Mouse (Mus musculus) stomach, embryonic 14.5 days (tissue): ENCODE data around the gene Rgs19. TPM values are rescaled to one million over a fixed set of nuclear protein-coding genes. Genes with fewer than 3 reads are reported as not detected.

ENCODE experiments used
- ATAC-seq: fragments of 200-750 bp; cut with Nextera tagmentation; 2 replicates; pipeline ENCODE4 v1.8.0; 2017; ENCODE audit warnings: low read depth, moderate TSS enrichment; ENCODE audit not compliant: insufficient number of reproducible peaks, insufficient read depth, low FRiP score
- H3K27ac ChIP-seq: fragments of 300-500 bp; sonication (generic); 2 replicates; pipeline ENCODE4 v1.5.1; 2014; ENCODE audit warnings: mild to moderate bottlenecking, low read length, moderate library complexity, mixed read lengths
- H3K27me3 ChIP-seq: fragments of 300-500 bp; sonication (generic); 2 replicates; pipeline ENCODE4 v1.6.1; 2014; ENCODE audit warnings: low read length, control low read depth, mixed read lengths; ENCODE audit not compliant: control insufficient read depth, insufficient read depth
- H3K36me3 ChIP-seq: fragments of 300-500 bp; sonication (generic); 2 replicates; pipeline ENCODE4 v1.6.1; 2014; ENCODE audit warnings: mild to moderate bottlenecking, control low read depth, low read length, moderate library complexity, mixed read lengths; ENCODE audit not compliant: control insufficient read depth, insufficient read depth
- H3K4me1 ChIP-seq: fragments of 300-500 bp; sonication (generic); 2 replicates; pipeline ENCODE4 v1.6.1; 2014; ENCODE audit warnings: low read length, control low read depth, mixed read lengths; ENCODE audit not compliant: control insufficient read depth, insufficient read depth
- H3K4me2 ChIP-seq: fragments of 300-500 bp; sonication (generic); replicated peaks from 2 replicates; pipeline ENCODE4 v1.6.1; 2014; ENCODE audit warnings: low read depth, low read length, control low read depth
- H3K4me3 ChIP-seq: fragments of 300-500 bp; sonication (generic); 2 replicates; pipeline ENCODE4 v1.5.1; 2014; ENCODE audit warnings: low read depth, low read length, control low read depth
- H3K9ac ChIP-seq: fragments of 300-500 bp; sonication (generic); replicated peaks from 2 replicates; pipeline ENCODE4 v1.6.1; 2014; ENCODE audit warnings: low read depth, mild to moderate bottlenecking, control low read depth, low read length, moderate library complexity, mixed read lengths
- H3K9me3 ChIP-seq: fragments of 300-500 bp; sonication (generic); 2 replicates; pipeline ENCODE4 v1.6.1; 2016; ENCODE audit warnings: low read depth, low read length, control low read depth; ENCODE audit not compliant: control insufficient read depth
- WGBS: fragments of 180-500 bp; shearing (Covaris S2); extraction: QIAGEN DNeasy Blood & Tissue Kit; methylation state at CpG from one replicate; pipeline ENCODE4 v1.1.7; 2014; 5-methylcytosine and 5-hydroxymethylcytosine counted together
- polyA plus RNA-seq: library from polyadenylated mRNA; unstranded; fragments of >200 nt; fragmentation: Nextera tagmentation; extraction: Ambion mirVana; gene quantifications from 2 replicates; pipeline ENCODE4 v1.2.1, GENCODE M21; 2014

Rgs19 gene
- polyA plus RNA-seq, 1 experiment from 2014 or later = 88.8 TPM

DNA sequence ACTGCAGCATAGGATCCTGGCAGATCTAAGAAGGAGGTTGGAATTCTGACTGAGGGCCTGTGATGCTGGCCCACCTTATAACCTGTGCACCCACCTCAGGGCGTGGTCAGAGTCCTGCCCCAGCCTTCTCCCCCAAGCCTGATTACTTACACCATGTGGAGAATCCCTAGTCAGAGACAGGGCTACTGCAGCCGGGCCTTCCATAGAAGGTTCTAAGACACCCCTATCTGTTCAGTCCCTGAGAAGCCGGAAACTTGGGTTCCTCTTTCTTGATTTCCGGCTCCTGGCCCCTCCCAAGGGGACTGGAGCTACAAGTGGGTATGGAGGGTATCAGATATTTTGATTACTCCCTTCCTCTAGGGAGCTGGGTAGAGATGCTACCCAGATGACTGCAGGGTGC, 2.2 kb downstream of the Rgs19 start:
- Histone ChIP-seq H3K27ac (no peak overlapping the region), H3K9ac (no peak overlapping the region), H3K36me3 (peaks cover 21% of the 10 kb centered on the region), H3K4me2 (no peak overlapping the region), H3K4me3 (no peak overlapping the region), H3K9me3 (no peaks in the 10 kb centered on the region), H3K4me1 (peaks cover 11% of the 10 kb centered on the region; the same call in 1 of the 2 replicates), H3K27me3 (0 out of 2 replicates have a peak, but pooled peaks cover 2% of the 10 kb centered on the region)
- no peak for ATAC-seq
- 85% methylated on average over 4 of the region's 4 CpGs for WGBS

- H3K36me3 ChIP-seq = peaks cover 26% of the 10 kb centered on the region
- 88% methylated on average over 6 of the region's 6 CpGs for WGBS
- H3K9ac ChIP-seq = no peak overlapping the region
- no peak for ATAC-seq
- H3K4me3 ChIP-seq = no peak overlapping the region
- H3K4me1 ChIP-seq = peaks cover 11% of the 10 kb centered on the region; the same call in 1 of the 2 replicates
- H3K27me3 ChIP-seq = 0 out of 2 replicates have a peak, but pooled peaks cover 2% of the 10 kb centered on the region
- H3K4me2 ChIP-seq = no peak overlapping the region
- H3K9me3 ChIP-seq = no peaks in the 10 kb centered on the region
- H3K27ac ChIP-seq = no peak overlapping the region
Observed at GRCm38 (mm10) chr2:181691083-181691482, 2.7 kb downstream of the Rgs19 start.

- H3K4me1 ChIP-seq = peaks cover 10% of the 10 kb centered on the region; the same call in 1 of the 2 replicates
- no peaks in the 10 kb centered on the region for H3K27me3 ChIP-seq
- H3K9ac ChIP-seq = no peak overlapping the region
- no peak overlapping the region for H3K27ac ChIP-seq
- H3K4me2 ChIP-seq = no peak overlapping the region
- 88% methylated on average over 10 of the region's 10 CpGs for WGBS
- H3K4me3 ChIP-seq = no peak overlapping the region
- H3K36me3 ChIP-seq = peaks cover 26% of the 10 kb centered on the region
- no peaks in the 10 kb centered on the region for H3K9me3 ChIP-seq
- no peak for ATAC-seq
Observed at GRCm38 (mm10) chr2:181689466-181690160, 4.2 kb downstream of the Rgs19 start.

- H3K9me3 ChIP-seq = no peaks in the 10 kb centered on the region
- H3K27ac ChIP-seq = no peak overlapping the region
- peaks cover 26% of the 10 kb centered on the region for H3K36me3 ChIP-seq
- H3K4me2 ChIP-seq = no peak overlapping the region
- peaks cover 2% of the 10 kb centered on the region; the same call in 1 of the 2 replicates for H3K4me1 ChIP-seq
- H3K4me3 ChIP-seq = no peak overlapping the region
- no peak overlapping the region for H3K9ac ChIP-seq
- WGBS = 93% methylated on average over 8 of the region's 8 CpGs
- H3K27me3 ChIP-seq = no peaks in the 10 kb centered on the region
- ATAC-seq = no peak
Observed at GRCm38 (mm10) chr2:181687586-181687985, 6.2 kb downstream of the Rgs19 start.

DNA sequence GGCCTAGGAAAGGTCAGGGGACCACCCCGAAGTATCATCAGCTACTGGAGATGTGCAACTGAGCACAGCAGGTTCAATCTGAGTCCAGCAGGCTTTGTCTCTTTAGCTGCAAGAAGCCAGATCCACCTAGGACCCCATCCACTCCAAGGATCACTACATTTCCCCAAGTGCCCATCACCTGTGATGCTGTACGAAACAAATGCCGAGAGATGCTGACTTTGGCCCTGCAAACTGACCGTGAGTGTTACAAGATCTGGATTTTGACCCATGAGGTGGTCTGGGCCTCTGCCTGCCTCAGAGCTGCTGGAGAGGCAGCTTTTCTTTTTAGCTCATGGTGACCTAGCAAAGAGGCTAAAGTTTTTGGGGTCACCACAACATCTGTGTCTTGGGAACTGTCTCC, 8.1 kb downstream of the Rgs19 start:
- no peak for ATAC-seq
- Histone ChIP-seq H3K36me3 (peaks cover 26% of the 10 kb centered on the region), H3K27me3 (no peaks in the 10 kb centered on the region), H3K9ac (no peak overlapping the region), H3K4me3 (no peak overlapping the region), H3K9me3 (no peaks in the 10 kb centered on the region), H3K4me1 (0 out of 2 replicates have a peak, but pooled peaks cover 6% of the 10 kb centered on the region), H3K27ac (no peak overlapping the region), H3K4me2 (no peak overlapping the region)
- 92% methylated on average over 4 of the region's 4 CpGs for WGBS

GRCm38 (mm10) chr2:181684713-181685112, 9.1 kb downstream of the Rgs19 start:
- no peaks in the 10 kb centered on the region for H3K27me3 ChIP-seq
- H3K36me3 ChIP-seq = peaks cover 26% of the 10 kb centered on the region
- WGBS = 76% methylated on average over 1 of the region's 1 CpGs
- no peak overlapping the region for H3K27ac ChIP-seq
- 0 out of 2 replicates have a peak, but pooled peaks cover 8% of the 10 kb centered on the region for H3K4me1 ChIP-seq
- no peak overlapping the region for H3K9ac ChIP-seq
- H3K4me2 ChIP-seq = no peak overlapping the region
- no peak overlapping the region for H3K4me3 ChIP-seq
- ATAC-seq = no peak
- no peaks in the 10 kb centered on the region for H3K9me3 ChIP-seq

DNA sequence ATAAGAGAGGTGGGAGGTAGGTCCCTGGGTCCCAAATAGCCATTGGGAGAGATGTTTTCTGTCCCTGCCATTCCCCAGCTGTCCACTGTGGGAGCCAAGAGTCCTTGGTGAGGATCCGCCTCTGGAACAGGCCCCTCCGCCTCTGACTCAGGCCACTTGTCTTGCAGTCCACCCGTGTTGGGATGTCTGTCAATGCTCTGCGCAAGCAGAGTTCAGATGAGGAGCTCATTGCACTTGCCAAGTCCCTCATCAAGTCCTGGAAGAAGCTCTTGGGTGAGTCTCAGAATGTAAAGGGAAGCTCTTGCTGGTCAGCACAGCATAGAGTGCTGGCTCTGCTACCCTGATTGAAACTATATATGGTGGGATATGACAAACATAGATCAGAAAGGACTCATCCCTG, 10.4 kb downstream of the Rgs19 start:
- Histone ChIP-seq H3K9ac (no peak overlapping the region), H3K36me3 (peaks cover 16% of the 10 kb centered on the region), H3K27me3 (no peaks in the 10 kb centered on the region), H3K4me3 (no peak overlapping the region), H3K4me2 (no peak overlapping the region), H3K9me3 (no peaks in the 10 kb centered on the region), H3K4me1 (0 out of 2 replicates have a peak, but pooled peaks cover 8% of the 10 kb centered on the region), H3K27ac (no peak overlapping the region)
- ATAC-seq = no peak
- 56% methylated on average over 4 of the region's 4 CpGs for WGBS

- WGBS = 68% methylated on average over 1 of the region's 1 CpGs
- Histone ChIP-seq H3K27ac (no peak overlapping the region), H3K4me2 (no peak overlapping the region), H3K9ac (no peak overlapping the region), H3K4me1 (0 out of 2 replicates have a peak, but pooled peaks cover 8% of the 10 kb centered on the region), H3K27me3 (no peaks in the 10 kb centered on the region), H3K9me3 (no peaks in the 10 kb centered on the region), H3K4me3 (no peak overlapping the region), H3K36me3 (peaks cover 6% of the 10 kb centered on the region; the same call in 1 of the 2 replicates)
- ATAC-seq = peak; percentile 30; the same call in 1 of the 2 replicates
Observed at GRCm38 (mm10) chr2:181681978-181682377, 11.8 kb downstream of the Rgs19 start.
